Mouse (Mus musculus): ENCODE data around the gene Diaph2. TPM values are rescaled to one million over a fixed set of nuclear protein-coding genes. Genes with fewer than 3 reads are reported as not detected.

Gene Diaph2
- polyA plus RNA-seq, 1 experiment: 7.0 TPM

GRCm38 (mm10) chrX:130503465-130503860, 753.9 kb downstream of the Diaph2 start:
- Histone ChIP-seq H3K4me1 (ENCODE audit: control insufficient read depth, insufficient read depth, low read length) (no peaks in the 10 kb centered on the region), H3K4me3 (replicated peaks; ENCODE audit: extremely low read depth, low read depth, low read length) (no peak overlapping the region)
- WGBS: 68% methylated on average over 3 of the region's 3 CpGs
- DNase-seq: no peak
- TF ChIP-seq CTCF (IDR thresholded peaks at IDR 0.05; ENCODE audit: insufficient read depth, low read length) (no peak), POLR2A (IDR thresholded peaks at IDR 0.05; ENCODE audit: borderline replicate concordance, extremely low read depth, low read depth, low read length) (no peak)

DNA sequence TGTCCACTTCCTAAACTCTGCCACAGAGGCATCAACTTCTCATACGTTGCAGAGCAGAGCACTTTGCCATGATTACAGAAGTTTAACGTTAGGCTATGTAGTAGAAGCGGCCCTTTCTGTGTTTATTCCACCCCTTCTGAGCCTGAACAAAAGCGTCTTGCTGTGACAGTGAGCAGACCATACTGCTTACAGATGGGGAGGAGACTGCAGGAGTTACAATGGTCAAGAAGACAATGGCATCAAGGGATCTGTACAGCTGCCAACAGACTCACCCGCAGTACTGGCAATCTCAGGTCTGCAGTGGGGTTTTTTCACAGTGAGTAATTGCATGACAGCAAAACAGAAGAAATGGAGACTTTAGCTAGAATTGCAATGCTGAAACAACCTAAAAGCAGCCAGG, 756.1 kb downstream of the Diaph2 start:
- no peak for TF ChIP-seq POLR2A (IDR thresholded peaks at IDR 0.05; ENCODE audit: borderline replicate concordance, extremely low read depth, low read depth, low read length)
- TF ChIP-seq CTCF (IDR thresholded peaks at IDR 0.05; ENCODE audit: insufficient read depth, low read length): no peak
- Histone ChIP-seq H3K4me3 (replicated peaks; ENCODE audit: extremely low read depth, low read depth, low read length) (no peak overlapping the region), H3K4me1 (ENCODE audit: control insufficient read depth, insufficient read depth, low read length) (no peaks in the 10 kb centered on the region)
- DNase-seq: no peak
- 41% methylated on average over 5 of the region's 5 CpGs for WGBS
